ENCODE assay signal across 20 mouse cellular contexts in the genomic region with DNA sequence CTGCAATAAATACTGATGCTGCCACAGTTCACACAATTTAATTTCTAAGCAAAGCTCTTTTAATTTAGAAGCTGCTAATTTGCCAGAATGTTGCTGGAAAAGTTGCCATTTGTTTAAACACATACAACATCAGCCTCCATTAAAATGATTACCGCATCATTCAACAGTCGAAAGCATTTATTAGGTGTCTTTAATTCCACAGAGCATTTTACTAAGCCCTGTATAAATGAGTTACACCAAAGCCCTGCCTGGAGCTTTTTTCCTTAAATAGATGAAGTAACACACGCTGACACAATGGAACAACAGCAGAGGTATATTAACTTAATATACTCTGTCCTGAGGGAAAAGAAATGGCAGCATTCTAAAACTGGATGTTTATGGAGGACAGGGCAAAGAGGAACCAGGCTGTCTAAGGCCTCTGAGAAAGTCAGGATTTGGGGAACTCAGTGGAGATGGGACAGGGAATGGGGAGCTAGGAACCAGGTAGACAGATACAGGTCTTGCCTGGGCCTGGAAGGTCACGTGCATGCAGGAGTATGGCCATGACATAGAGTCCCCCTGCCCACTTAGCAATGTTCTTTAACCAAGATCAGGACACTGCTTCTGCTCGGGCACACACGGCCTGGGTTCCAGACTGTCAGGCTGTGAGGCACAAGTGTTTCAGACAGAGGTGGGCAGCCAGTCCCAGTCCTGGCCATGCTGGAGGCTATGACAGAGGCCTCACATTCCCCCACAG.
DNase-seq lines count a peak whose midpoint lies in the region; ATAC-seq and TF ChIP-seq lines count a peak whose summit lies in the region.
"Had no signal": no experiment of that assay in that cellular context is flagged by ENCODE, and none has a peak within 500 bp of the region (broad histone marks: within the 10 kb centered on the region; RNA-seq: fewer than 3 reads in every experiment).

No protein-coding gene starts in this region.

- peaks cover 10% of the 10 kb centered on the region; the same call in 1 of the 2 replicates for H3K4me1 ChIP-seq in heart, embryonic 10.5 days
- peaks cover 3% of the 10 kb centered on the region; the same call in 1 of the 2 replicates for H3K4me1 ChIP-seq in limb, embryonic 11.5 days (ENCODE audit: control insufficient read depth, insufficient read depth, low read length)
- H3K4me1 ChIP-seq in limb, embryonic 14.5 days (ENCODE audit: control insufficient read depth, insufficient read depth, low read length) = no peaks in the 10 kb centered on the region; the same call in 1 of the 2 replicates
- H3K4me1 ChIP-seq: embryonic facial prominence, embryonic 15.5 days; forebrain, embryonic 12.5 days; forebrain, embryonic 15.5 days; hindbrain, embryonic 10.5 days had no signal

- no peak for TF ChIP-seq CTCF in layer of hippocampus, adult 2 months (conservative IDR thresholded peaks at IDR 0.05)

- no peak for TF ChIP-seq POLR2A in limb, embryonic 14.5 days (IDR thresholded peaks at IDR 0.05; ENCODE audit: borderline replicate concordance, extremely low read depth, insufficient read depth, insufficient read length)

- H3K36me3 ChIP-seq in heart, embryonic 10.5 days = no peaks in the 10 kb centered on the region
- H3K36me3 ChIP-seq in limb, embryonic 11.5 days (ENCODE audit: control insufficient read depth, insufficient read depth, low read length) = no peaks in the 10 kb centered on the region
- H3K36me3 ChIP-seq in limb, embryonic 14.5 days (ENCODE audit: control insufficient read depth, insufficient read depth, low read length) = no peaks in the 10 kb centered on the region
- H3K36me3 ChIP-seq: embryonic facial prominence, embryonic 12.5 days; embryonic facial prominence, embryonic 15.5 days; forebrain, embryonic 12.5 days; forebrain, embryonic 15.5 days; heart, embryonic 12.5 days; heart, embryonic 15.5 days; hindbrain, embryonic 10.5 days had no signal

- H3K9me3 ChIP-seq in heart, embryonic 10.5 days = no peaks in the 10 kb centered on the region
- H3K9me3 ChIP-seq in limb, embryonic 11.5 days (ENCODE audit: control insufficient read depth, low read length) = no peaks in the 10 kb centered on the region
- no peaks in the 10 kb centered on the region for H3K9me3 ChIP-seq in limb, embryonic 14.5 days (ENCODE audit: control insufficient read depth, low read length)
- H3K9me3 ChIP-seq: embryonic facial prominence, embryonic 12.5 days; embryonic facial prominence, embryonic 15.5 days; forebrain, embryonic 12.5 days; forebrain, embryonic 15.5 days; heart, embryonic 12.5 days; heart, embryonic 15.5 days; hindbrain, embryonic 10.5 days had no signal

- DNase-seq in heart, adult 11 months = peak; percentile 73
- DNase-seq in heart, embryonic 10.5 days (ENCODE audit: low spot score) = no peak
- DNase-seq in layer of hippocampus, adult 2 months (ENCODE audit: low spot score in 2 of 2) = no peak
- no peak for DNase-seq in layer of hippocampus, adult 18-20 months (ENCODE audit: low spot score in 2 of 2)
- peak; percentile 20 for DNase-seq in limb, embryonic 11.5 days (ENCODE audit: low spot score)
- peak; percentile 61 for DNase-seq in limb, embryonic 14.5 days (ENCODE audit: low spot score)
- DNase-seq in urinary bladder, postnatal 36 days (ENCODE audit: low spot score in 2 of 2) = no peak
- no peak for DNase-seq in cerebellum, adult 8-10 months
- DNase-seq: adrenal gland, adult 8-10 months; cerebellum, adult 9-11 months; gastrocnemius, postnatal 25 days; heart, adult 2 months had no signal

- 88% methylated on average over 6 of the region's 6 CpGs for WGBS in heart, embryonic 10.5 days
- 58% methylated on average over 6 of the region's 6 CpGs for WGBS in limb, embryonic 11.5 days
- WGBS in limb, embryonic 14.5 days = 51% methylated on average over 6 of the region's 6 CpGs

- peaks cover 13% of the 10 kb centered on the region; the same call in 1 of the 2 replicates for H3K27me3 ChIP-seq in heart, embryonic 10.5 days (ENCODE audit: insufficient read depth, poor library complexity, severe bottlenecking)
- H3K27me3 ChIP-seq in limb, embryonic 11.5 days (ENCODE audit: control insufficient read depth, insufficient read depth, low read length) = no peaks in the 10 kb centered on the region
- H3K27me3 ChIP-seq in limb, embryonic 14.5 days (ENCODE audit: control insufficient read depth, insufficient read depth, low read length) = no peaks in the 10 kb centered on the region
- H3K27me3 ChIP-seq: embryonic facial prominence, embryonic 12.5 days; forebrain, embryonic 12.5 days; forebrain, embryonic 15.5 days; heart, embryonic 12.5 days; heart, embryonic 15.5 days had no signal

- no peak overlapping the region for H3K9ac ChIP-seq in limb, embryonic 11.5 days (ENCODE audit: low read length)
- H3K9ac ChIP-seq in limb, embryonic 14.5 days (ENCODE audit: low read depth, low read length, severe bottlenecking) = no peak overlapping the region
- H3K9ac ChIP-seq: embryonic facial prominence, embryonic 12.5 days; embryonic facial prominence, embryonic 15.5 days; forebrain, embryonic 12.5 days; forebrain, embryonic 15.5 days; heart, embryonic 12.5 days; heart, embryonic 15.5 days had no signal

- H3K4me3 ChIP-seq in heart, embryonic 10.5 days = no peak overlapping the region
- H3K4me3 ChIP-seq in layer of hippocampus, adult 2 months = no peak overlapping the region
- no peak overlapping the region for H3K4me3 ChIP-seq in limb, embryonic 11.5 days (ENCODE audit: low read depth, low read length)
- H3K4me3 ChIP-seq in limb, embryonic 14.5 days (replicated peaks; ENCODE audit: low read length) = no peak overlapping the region
- H3K4me3 ChIP-seq: embryonic facial prominence, embryonic 12.5 days; embryonic facial prominence, embryonic 15.5 days; forebrain, embryonic 12.5 days; forebrain, embryonic 15.5 days; heart, adult 2 months; heart, embryonic 12.5 days; heart, embryonic 15.5 days; hindbrain, embryonic 10.5 days had no signal

- no peak for ATAC-seq in limb, embryonic 11.5 days (ENCODE audit: insufficient number of reproducible peaks, low FRiP score, low TSS enrichment, low read depth)
- ATAC-seq in limb, embryonic 14.5 days (ENCODE audit: low FRiP score, low read depth) = peak; percentile 59
- ATAC-seq: forebrain, embryonic 15.5 days; hindbrain, postnatal 0 days had no signal

- H3K27ac ChIP-seq in heart, embryonic 10.5 days = no peak overlapping the region
- peak overlapping the region; percentile 40; the same call in 1 of the 2 replicates for H3K27ac ChIP-seq in layer of hippocampus, adult 2 months
- H3K27ac ChIP-seq in limb, embryonic 11.5 days (replicated peaks; ENCODE audit: low read depth, low read length) = 0 out of 2 replicates have a peak overlapping the region, but pooled peaks have one; percentile 30
- H3K27ac ChIP-seq in limb, embryonic 14.5 days (replicated peaks; ENCODE audit: low read depth, low read length) = peak overlapping the region; percentile 27; the same call in 1 of the 2 replicates
- H3K27ac ChIP-seq: embryonic facial prominence, embryonic 12.5 days; embryonic facial prominence, embryonic 15.5 days; forebrain, embryonic 12.5 days; forebrain, embryonic 15.5 days; heart, adult 2 months; heart, embryonic 15.5 days; hindbrain, embryonic 10.5 days; hindbrain, postnatal 0 days had no signal

- H3K4me2 ChIP-seq in limb, embryonic 11.5 days (ENCODE audit: low read depth, severe bottlenecking) = no peak overlapping the region
- no peak overlapping the region for H3K4me2 ChIP-seq in limb, embryonic 14.5 days (replicated peaks; ENCODE audit: low read depth, low read length, severe bottlenecking)
- H3K4me2 ChIP-seq: embryonic facial prominence, embryonic 12.5 days; embryonic facial prominence, embryonic 15.5 days; forebrain, embryonic 12.5 days; forebrain, embryonic 15.5 days; heart, embryonic 12.5 days; heart, embryonic 15.5 days had no signal

Comparison
In these comparisons a context has a peak if more than half of its experiments do, and no peak if none do; other contexts are left out.
1. DNase-seq: peak in heart, adult 11 months (single experiment), limb, embryonic 11.5 days (single experiment) and limb, embryonic 14.5 days (single experiment); none in heart, embryonic 10.5 days (single experiment), layer of hippocampus, adult 2 months (0 of 2), layer of hippocampus, adult 18-20 months (0 of 2), urinary bladder, postnatal 36 days (0 of 2) and cerebellum, adult 8-10 months (single experiment).